Mouse (Mus musculus): ENCODE measurements around the gene Rps15. TPM values are rescaled to one million over a fixed set of nuclear protein-coding genes. Genes with fewer than 3 reads are reported as not detected.

Gene Rps15
- polyA plus RNA-seq, 2 experiments, result 805 to 2,097 TPM

DNA sequence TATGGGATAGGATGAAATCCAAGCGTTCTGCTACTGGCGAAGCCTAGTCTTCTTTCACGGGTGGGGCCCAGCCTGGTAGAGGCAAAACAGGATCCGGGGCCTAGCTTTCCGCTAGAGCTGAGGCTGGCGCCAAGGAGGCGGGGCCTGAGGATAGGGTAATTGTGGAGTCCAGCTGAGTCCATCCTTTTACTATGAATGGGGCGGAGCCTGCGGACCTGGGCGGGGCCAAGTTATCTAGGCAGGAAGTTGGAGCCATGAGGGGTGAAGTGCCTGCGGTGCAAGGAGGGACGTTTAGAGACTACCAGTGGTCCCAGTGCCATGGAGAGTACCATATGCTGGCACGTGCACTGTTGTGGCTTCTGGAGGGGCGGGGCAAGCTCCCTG is 30.7 kb upstream of the Rps15 start:
- TF ChIP-seq CTCF (IDR thresholded peaks at IDR 0.05; ENCODE audit: low read depth), result no peak
- no peak for TF ChIP-seq EP300 (IDR thresholded peaks at IDR 0.05; ENCODE audit: low read depth)
- H3K27ac ChIP-seq, result peak overlapping the region; percentile 80
- H3K4me2 ChIP-seq (ENCODE audit: low read depth), result peak overlapping the region; percentile 79
- ATAC-seq (ENCODE audit: insufficient read depth) (peak; percentile 68), DNase-seq (ENCODE audit: low read depth in 3 of 3, low spot score in 3 of 3) (peak; percentile 94)
- H3K9me3 ChIP-seq (ENCODE audit: control insufficient read depth, low read length), result no peaks in the 10 kb centered on the region
- no peaks in the 10 kb centered on the region for H3K27me3 ChIP-seq (ENCODE audit: control insufficient read depth, insufficient read depth, low read length)
- under 1% methylated on average over 14 of the region's 14 CpGs for WGBS (ENCODE audit: insufficient replicate concordance)
- H3K4me1 ChIP-seq (replicated peaks; ENCODE audit: control insufficient read depth in 2 of 2, insufficient read depth in 2 of 2, low read length in 1 of 2), result peaks cover 27 to 28% of the 10 kb centered on the region in 2 experiments
- H3K4me3 ChIP-seq (ENCODE audit: insufficient read depth in 1 of 2, low read depth in 2 of 2, low read length in 2 of 2), result peak overlapping the region; percentile 57 to 70
- peaks cover 7% of the 10 kb centered on the region; the same call in 1 of the 2 replicates for H3K36me3 ChIP-seq (replicated peaks; ENCODE audit: control insufficient read depth, insufficient read depth, low read depth)
- H3K9ac ChIP-seq (replicated peaks), result peak overlapping the region; percentile 46

- WGBS (ENCODE audit: insufficient replicate concordance), result 49% methylated on average over 12 of the region's 12 CpGs
- no peak for DNase-seq (ENCODE audit: low read depth in 3 of 3, low spot score in 3 of 3)
- peaks cover 4% of the 10 kb centered on the region; the same call in 1 of the 2 replicates for H3K36me3 ChIP-seq (replicated peaks; ENCODE audit: control insufficient read depth, insufficient read depth, low read depth)
- H3K9ac ChIP-seq (replicated peaks), result peak overlapping the region; percentile 12; the same call in 1 of the 2 replicates
- TF ChIP-seq EP300 (IDR thresholded peaks at IDR 0.05; ENCODE audit: low read depth), result 0 out of 2 replicates have a peak, but pooled peaks have one; percentile 10
- TF ChIP-seq CTCF (IDR thresholded peaks at IDR 0.05; ENCODE audit: low read depth), result no peak
- no peaks in the 10 kb centered on the region for H3K27me3 ChIP-seq (ENCODE audit: control insufficient read depth, insufficient read depth, low read length)
- peak overlapping the region; percentile 80 for H3K27ac ChIP-seq
- peak overlapping the region; percentile 79 for H3K4me2 ChIP-seq (ENCODE audit: low read depth)
- no peak for ATAC-seq (ENCODE audit: insufficient read depth)
- H3K4me3 ChIP-seq (ENCODE audit: insufficient read depth in 1 of 2, low read depth in 2 of 2, low read length in 2 of 2), result peak overlapping the region in 1 of 2 experiments; percentile 57; a peak in 2 of 4 replicates
- no peaks in the 10 kb centered on the region for H3K9me3 ChIP-seq (ENCODE audit: control insufficient read depth, low read length)
- peaks cover 30 to 31% of the 10 kb centered on the region in 2 experiments for H3K4me1 ChIP-seq (replicated peaks; ENCODE audit: control insufficient read depth in 2 of 2, insufficient read depth in 2 of 2, low read length in 1 of 2)
Measured at GRCm38 (mm10) chr10:80262169-80262568, 30.1 kb upstream of the Rps15 start.

DNA sequence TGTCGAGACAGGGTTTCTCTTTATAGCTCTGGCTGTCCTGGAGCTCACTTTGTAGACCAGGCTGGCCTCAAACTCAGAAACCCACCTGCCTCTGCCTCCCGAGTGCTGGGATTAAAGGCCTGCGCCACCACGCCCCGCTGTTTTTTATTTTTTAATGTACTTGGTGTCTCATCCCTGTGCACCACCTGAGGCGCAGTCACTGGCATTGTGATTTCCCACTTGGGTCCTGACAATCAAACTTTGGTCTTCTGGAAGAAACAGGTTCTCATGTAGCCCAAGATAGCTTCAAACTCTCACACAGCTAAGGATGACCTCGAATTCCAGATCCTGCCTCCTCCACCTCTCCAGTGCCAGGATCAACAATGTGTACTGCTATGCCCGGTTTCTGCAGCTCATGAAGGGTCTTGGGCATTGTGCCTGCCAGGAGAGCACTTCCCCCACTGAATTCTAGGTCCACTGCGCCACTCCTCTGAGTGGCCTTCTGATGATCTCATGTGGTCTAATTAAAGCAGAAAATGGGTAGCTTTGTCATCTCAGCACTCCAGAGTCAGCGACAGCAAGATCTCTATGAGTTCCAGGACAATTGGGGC is 29.4 kb upstream of the Rps15 start:
- no peak overlapping the region for H3K27ac ChIP-seq
- H3K4me3 ChIP-seq (ENCODE audit: insufficient read depth in 1 of 2, low read depth in 2 of 2, low read length in 2 of 2), result no peak overlapping the region
- TF ChIP-seq CTCF (IDR thresholded peaks at IDR 0.05; ENCODE audit: low read depth), result no peak
- no peak for TF ChIP-seq EP300 (IDR thresholded peaks at IDR 0.05; ENCODE audit: low read depth)
- H3K27me3 ChIP-seq (ENCODE audit: control insufficient read depth, insufficient read depth, low read length), result no peaks in the 10 kb centered on the region
- DNase-seq (ENCODE audit: low read depth in 3 of 3, low spot score in 3 of 3) (no peak), ATAC-seq (ENCODE audit: insufficient read depth) (no peak)
- 83% methylated on average over 10 of the region's 10 CpGs for WGBS (ENCODE audit: insufficient replicate concordance)
- no peak overlapping the region for H3K9ac ChIP-seq (replicated peaks)
- H3K36me3 ChIP-seq (replicated peaks; ENCODE audit: control insufficient read depth, insufficient read depth, low read depth), result peaks cover 9% of the 10 kb centered on the region
- no peaks in the 10 kb centered on the region for H3K9me3 ChIP-seq (ENCODE audit: control insufficient read depth, low read length)
- H3K4me1 ChIP-seq (replicated peaks; ENCODE audit: control insufficient read depth in 2 of 2, insufficient read depth in 2 of 2, low read length in 1 of 2), result peaks cover 36 to 37% of the 10 kb centered on the region in 2 experiments
- no peak overlapping the region for H3K4me2 ChIP-seq (ENCODE audit: low read depth)

DNA sequence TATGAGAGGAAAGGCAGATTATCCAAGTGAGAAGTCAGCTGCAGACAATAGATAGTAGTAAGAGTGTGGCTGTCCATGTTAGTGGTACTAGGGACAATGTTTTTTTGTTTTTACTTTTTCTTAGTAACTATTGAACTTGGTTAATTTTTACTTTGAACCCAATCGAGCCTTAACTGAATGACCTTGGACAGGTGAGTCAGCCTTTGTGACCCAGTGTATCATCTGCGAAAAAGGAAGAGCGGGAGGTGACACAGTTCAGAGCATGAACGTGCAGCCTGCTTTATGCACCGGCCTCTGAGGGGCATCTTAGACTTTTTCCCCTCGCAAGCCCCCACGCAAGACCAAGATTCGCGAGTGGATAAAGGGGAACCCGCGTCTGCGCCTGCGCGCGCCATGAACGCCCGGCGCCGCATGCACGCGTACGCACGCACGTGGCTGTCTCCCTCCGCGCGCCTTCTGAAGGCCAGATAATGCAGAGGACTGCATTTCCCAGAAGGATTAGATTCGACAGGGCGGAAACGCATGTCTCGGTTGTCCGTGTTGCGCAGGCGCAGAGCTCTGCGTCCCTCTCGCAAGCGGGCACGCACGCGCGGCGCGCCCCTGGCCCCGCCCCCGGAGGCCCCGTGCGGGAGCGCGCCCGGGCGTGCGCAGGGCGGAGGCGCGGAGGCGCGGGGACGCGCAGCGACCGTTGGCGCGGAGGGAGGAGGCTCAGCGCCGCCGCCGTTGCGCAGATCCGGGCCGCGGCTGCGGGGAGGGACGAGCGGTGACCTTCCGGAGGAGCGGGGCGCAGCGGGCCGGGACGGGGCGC is 27.7 kb upstream of the Rps15 start:
- H3K4me1 ChIP-seq (replicated peaks; ENCODE audit: control insufficient read depth in 2 of 2, insufficient read depth in 2 of 2, low read length in 1 of 2), result peaks cover 48 to 52% of the 10 kb centered on the region in 2 experiments
- H3K4me2 ChIP-seq (ENCODE audit: low read depth), result peak overlapping the region; percentile 84
- H3K9ac ChIP-seq (replicated peaks), result peak overlapping the region; percentile 89
- H3K4me3 ChIP-seq (ENCODE audit: insufficient read depth in 1 of 2, low read depth in 2 of 2, low read length in 2 of 2), result peak overlapping the region; percentile 74 to 98
- no peaks in the 10 kb centered on the region for H3K9me3 ChIP-seq (ENCODE audit: control insufficient read depth, low read length)
- peak; percentile 98 for DNase-seq (ENCODE audit: low read depth in 3 of 3, low spot score in 3 of 3)
- TF ChIP-seq CTCF (IDR thresholded peaks at IDR 0.05; ENCODE audit: low read depth), result no peak
- 0 out of 2 replicates have a peak, but pooled peaks have one; percentile 9 for TF ChIP-seq EP300 (IDR thresholded peaks at IDR 0.05; ENCODE audit: low read depth)
- 1% methylated on average over 81 of the region's 81 CpGs for WGBS (ENCODE audit: insufficient replicate concordance)
- H3K27ac ChIP-seq, result peak overlapping the region; percentile 23
- ATAC-seq (ENCODE audit: insufficient read depth), result peak; percentile 69
- peaks cover 14% of the 10 kb centered on the region for H3K36me3 ChIP-seq (replicated peaks; ENCODE audit: control insufficient read depth, insufficient read depth, low read depth)
- no peaks in the 10 kb centered on the region for H3K27me3 ChIP-seq (ENCODE audit: control insufficient read depth, insufficient read depth, low read length)

GRCm38 (mm10) chr10:80265149-80265486 is 27.1 kb upstream of the Rps15 start:
- TF ChIP-seq EP300 (IDR thresholded peaks at IDR 0.05; ENCODE audit: low read depth) (no peak; the same call in 1 of the 2 replicates), CTCF (IDR thresholded peaks at IDR 0.05; ENCODE audit: low read depth) (no peak)
- Histone ChIP-seq H3K9me3 (ENCODE audit: control insufficient read depth, low read length) (no peaks in the 10 kb centered on the region), H3K9ac (replicated peaks) (peak overlapping the region; percentile 89), H3K36me3 (replicated peaks; ENCODE audit: control insufficient read depth, insufficient read depth, low read depth) (peaks cover 14% of the 10 kb centered on the region), H3K4me2 (ENCODE audit: low read depth) (peak overlapping the region; percentile 84), H3K4me3 (ENCODE audit: insufficient read depth in 1 of 2, low read depth in 2 of 2, low read length in 2 of 2) (peak overlapping the region; percentile 74 to 98), H3K27me3 (ENCODE audit: control insufficient read depth, insufficient read depth, low read length) (no peaks in the 10 kb centered on the region), H3K4me1 (replicated peaks; ENCODE audit: control insufficient read depth in 2 of 2, insufficient read depth in 2 of 2, low read length in 1 of 2) (peaks cover 50 to 55% of the 10 kb centered on the region in 2 experiments), H3K27ac (peak overlapping the region; percentile 23)
- WGBS (ENCODE audit: insufficient replicate concordance), result under 1% methylated on average over 18 of the region's 18 CpGs
- DNase-seq (ENCODE audit: low read depth in 3 of 3, low spot score in 3 of 3), result no peak
- no peak for ATAC-seq (ENCODE audit: insufficient read depth)

Data from liver, embryonic 14.5 days (tissue).